Mouse (Mus musculus) cerebellum, adult (tissue): Measurements from ENCODE around the gene Arpc1b.
A peak's percentile ranks its signal among the peaks of the same experiment; 100 is the strongest.
"Not testable (repeated sequence)": the region's sequence is repeated elsewhere in the genome, so short reads cannot be mapped to it uniquely, and the experiment has no call there.

Experiments
- ATAC-seq: cut with Nextera tagmentation; 2 replicates; pipeline ENCODE4 v1.9.2; 2017; ENCODE audit warnings: mild to moderate bottlenecking, moderate library complexity, mixed read lengths; ENCODE audit not compliant: insufficient number of reproducible peaks, low FRiP score, low TSS enrichment

Gene Arpc1b

DNA sequence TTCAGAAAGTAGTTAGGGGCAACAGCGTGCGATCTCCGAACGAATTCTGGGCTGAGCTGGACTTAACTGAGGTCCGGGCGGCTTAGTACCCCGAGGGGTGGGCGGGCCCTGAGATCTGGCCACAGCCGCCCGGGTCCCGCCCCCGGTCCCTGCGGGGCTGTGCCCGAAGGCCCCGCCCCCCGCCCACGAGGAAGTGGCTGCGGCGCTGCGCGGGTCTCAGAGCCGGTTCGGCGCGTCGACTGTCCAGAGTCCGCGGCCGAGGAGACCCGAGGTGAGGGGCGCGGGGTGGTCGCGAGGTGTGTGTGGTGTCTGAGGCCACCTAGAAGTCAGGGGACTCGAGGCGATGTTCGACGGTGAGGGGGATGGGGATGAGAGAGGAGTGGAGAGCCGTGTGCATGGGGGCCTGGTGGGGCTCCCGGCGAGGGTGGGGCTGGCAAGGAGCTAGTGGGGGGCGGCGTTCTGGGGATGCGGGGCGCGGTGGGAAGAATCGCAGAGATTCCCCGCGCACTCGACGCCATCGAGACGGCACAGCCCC lies at the start of gene Arpc1b:
Arpc1b (plus strand) TSS at position 145 of the 535 bp plus-strand sequence.
- ATAC-seq, result no peak

DNA sequence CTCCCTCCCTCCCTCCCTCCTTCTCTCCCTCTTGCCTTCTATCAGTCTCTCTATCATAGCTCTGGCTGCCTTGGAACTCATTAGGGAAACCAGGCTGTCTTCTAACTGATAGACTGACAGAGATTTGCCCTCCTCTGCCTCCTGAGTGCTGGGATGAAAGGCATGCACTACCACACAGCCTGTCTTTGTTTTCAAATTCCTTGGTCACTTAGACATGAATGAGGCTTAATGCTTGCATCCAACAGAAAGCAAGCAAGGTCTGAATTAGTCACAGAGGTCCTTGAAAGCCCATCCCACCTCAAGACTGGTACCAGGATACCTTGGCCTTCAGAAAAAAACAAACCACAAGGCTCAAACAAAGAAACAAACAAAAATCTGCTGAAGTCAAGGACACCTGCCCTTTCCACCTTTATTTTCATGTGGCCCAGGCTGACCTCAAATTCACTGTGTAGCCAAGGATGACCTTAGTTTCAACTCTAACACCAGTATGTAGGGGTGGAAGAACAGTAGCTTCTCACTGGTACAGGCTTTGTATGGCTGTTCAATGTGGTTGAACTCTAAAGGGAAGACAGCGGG lies 49.2 kb upstream of the Arpc1b start:
- no peak for ATAC-seq

- ATAC-seq, result no peak
These were observed 45.2 kb upstream of the Arpc1b start for GRCm38 (mm10) chr5:145068863-145069262.

DNA sequence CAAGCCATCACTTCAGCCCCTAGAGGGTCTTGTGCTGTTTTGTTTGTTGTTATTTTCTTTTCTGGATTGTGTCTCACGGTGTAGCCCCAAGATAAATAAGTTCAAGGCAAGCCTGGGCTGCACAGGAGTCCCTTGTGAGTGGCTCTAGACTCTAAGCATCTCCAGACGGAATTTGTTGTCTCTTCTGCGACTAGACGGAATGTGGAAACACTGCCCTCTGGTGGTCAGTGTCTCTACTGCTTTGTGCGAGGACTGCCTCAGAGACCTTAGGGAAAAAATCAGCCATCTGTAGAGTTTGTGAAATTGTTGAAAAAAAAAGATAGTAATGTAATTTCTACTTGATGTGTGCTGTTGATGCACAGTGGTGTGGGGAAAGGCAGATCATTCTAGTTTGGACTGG lies 44.3 kb upstream of the Arpc1b start:
- ATAC-seq, result peak; percentile 45; the same call in 1 of the 2 replicates

GRCm38 (mm10) chr5:145071342-145071741 lies 42.7 kb upstream of the Arpc1b start:
- ATAC-seq, result no peak

GRCm38 (mm10) chr5:145075081-145075480 lies 38.9 kb upstream of the Arpc1b start:
- ATAC-seq, result no peak

DNA sequence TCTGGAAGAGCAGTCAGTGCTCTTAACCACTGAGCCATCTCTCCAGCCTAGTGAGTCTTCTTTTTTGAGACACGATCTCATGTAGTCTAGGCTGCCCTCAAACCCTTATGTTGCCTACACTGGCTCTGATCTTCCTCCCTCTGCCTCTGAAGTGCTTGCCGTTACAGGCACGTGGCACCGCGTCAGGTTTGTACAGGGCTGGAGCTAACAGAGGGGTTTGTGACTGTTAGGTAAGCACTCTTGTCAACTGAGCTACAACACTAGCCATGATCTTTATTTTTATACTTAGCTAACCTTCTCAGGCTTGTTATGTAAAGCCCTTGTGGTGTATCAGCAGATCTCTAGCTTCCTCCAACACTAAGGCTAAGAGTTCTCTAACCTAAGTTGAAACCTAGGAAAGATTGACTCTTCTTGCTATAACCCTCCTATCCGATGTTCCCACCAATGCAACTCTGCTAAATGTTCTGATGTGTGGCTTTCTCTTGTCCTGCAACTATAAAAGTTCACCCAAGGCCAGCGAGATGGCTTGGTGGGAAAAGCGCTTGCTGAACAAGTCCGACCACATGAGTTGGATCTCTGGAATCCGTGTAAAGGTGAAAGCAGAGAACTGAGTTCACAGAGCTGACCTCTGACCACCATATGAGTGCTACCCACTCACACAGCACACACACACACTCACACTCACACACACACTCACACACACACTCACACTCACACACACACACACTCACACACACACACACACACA lies 32.0 kb upstream of the Arpc1b start:
- no peak for ATAC-seq

- ATAC-seq, result not testable (repeated sequence)
These were observed 30.8 kb upstream of the Arpc1b start for GRCm38 (mm10) chr5:145083201-145083600.

DNA sequence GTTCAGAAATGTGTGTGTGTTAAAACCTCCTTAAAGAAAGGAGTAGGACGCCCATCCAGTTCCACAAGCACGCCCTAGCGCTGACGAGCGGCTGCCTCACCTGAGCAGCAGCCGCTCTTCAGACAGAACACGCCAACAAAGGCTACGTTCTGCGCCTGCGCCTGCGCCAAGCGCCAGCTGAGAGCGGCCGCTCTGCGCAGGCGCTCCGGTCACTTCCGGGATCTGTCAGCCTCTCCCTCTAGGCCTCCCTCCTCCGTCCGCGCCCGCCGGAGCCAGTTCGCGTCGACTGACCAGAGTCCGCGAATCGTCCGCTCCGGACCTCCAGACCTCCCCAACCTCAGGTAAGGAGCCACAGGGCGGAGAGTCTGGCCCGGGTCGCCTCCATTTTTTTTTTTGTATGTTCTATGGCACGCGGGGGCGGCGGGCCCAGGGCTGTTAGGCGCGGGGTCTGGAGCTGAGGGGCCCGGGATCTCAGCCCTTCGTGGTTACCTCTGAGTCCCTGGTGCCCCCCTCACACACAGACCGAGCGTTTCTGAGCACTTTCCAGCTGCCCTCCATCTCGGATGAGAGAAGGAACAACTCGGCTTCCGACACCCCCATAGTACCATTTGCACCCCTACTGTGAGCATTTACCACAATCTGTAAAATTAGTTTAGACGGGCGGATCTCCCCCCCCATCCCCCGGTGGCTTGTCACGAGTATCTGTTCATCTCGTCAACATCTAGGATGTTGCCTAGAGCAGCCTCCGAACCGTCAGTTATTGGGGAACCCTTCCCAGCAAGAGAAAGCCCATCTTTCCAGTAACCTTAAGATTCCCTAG lies 30.2 kb upstream of the Arpc1b start, which contains the start of the genes Arpc1a and Kpna7:
Arpc1a (plus strand) TSS at position 199 of the 820 bp plus-strand sequence.
Kpna7 (minus strand) TSS at position 399 of the 820 bp plus-strand sequence.
- ATAC-seq, result peak; percentile 96

DNA sequence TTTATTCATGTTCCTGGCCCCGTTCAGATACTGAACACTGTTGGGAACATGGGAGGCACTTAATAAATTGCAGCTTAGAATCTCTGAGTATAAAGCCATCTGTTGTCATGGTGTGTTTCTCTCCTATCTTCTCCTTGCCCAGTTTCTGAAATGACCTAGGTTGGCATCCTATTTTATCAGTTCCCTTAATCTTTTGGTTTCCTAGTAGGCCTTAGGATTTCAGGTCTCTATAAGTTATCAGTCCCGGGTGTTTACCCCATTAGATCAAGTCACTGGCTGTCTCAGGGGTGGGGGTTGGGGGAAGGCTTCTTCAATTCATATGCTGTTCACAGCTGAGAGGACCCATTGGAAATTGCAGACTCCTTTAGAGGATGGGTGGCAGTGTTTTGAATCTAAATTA lies 29.2 kb upstream of the Arpc1b start:
- ATAC-seq, result no peak

- no peak for ATAC-seq
These were observed 25.8 kb upstream of the Arpc1b start for GRCm38 (mm10) chr5:145088186-145088585.

- no peak for ATAC-seq
These were observed 24.1 kb upstream of the Arpc1b start for GRCm38 (mm10) chr5:145089878-145090277.

- ATAC-seq, result no peak
These were observed 17.8 kb upstream of the Arpc1b start for GRCm38 (mm10) chr5:145096195-145096594.

GRCm38 (mm10) chr5:145098340-145098821 lies 15.6 kb upstream of the Arpc1b start:
- ATAC-seq, result no peak

- ATAC-seq, result no peak
These were observed 13.1 kb upstream of the Arpc1b start for GRCm38 (mm10) chr5:145100960-145101359.

- ATAC-seq, result not testable (repeated sequence)
These were observed 12.6 kb upstream of the Arpc1b start for GRCm38 (mm10) chr5:145101451-145101850.

DNA sequence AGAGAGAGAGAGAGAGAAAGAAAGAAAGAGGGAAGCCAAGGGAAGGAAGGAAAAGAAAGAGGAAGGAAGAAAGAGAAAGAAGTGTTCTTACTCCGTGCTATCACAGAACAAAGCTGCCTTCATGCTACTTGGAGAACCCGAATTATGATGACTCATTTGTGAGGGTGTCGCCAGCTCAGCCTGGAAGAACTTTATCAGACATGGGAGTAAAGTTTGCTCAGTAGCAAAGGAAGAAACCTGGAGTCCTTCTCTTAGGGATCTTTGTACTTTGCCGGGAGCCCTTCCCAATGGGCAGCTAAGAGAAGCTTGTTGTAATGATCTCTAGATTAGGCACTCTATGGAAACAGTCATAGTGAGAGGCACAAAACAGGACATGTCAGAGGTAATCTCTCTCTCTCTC lies 11.3 kb upstream of the Arpc1b start:
- no peak for ATAC-seq

- no peak for ATAC-seq
These were observed 9.7 kb upstream of the Arpc1b start for GRCm38 (mm10) chr5:145104328-145104727.

DNA sequence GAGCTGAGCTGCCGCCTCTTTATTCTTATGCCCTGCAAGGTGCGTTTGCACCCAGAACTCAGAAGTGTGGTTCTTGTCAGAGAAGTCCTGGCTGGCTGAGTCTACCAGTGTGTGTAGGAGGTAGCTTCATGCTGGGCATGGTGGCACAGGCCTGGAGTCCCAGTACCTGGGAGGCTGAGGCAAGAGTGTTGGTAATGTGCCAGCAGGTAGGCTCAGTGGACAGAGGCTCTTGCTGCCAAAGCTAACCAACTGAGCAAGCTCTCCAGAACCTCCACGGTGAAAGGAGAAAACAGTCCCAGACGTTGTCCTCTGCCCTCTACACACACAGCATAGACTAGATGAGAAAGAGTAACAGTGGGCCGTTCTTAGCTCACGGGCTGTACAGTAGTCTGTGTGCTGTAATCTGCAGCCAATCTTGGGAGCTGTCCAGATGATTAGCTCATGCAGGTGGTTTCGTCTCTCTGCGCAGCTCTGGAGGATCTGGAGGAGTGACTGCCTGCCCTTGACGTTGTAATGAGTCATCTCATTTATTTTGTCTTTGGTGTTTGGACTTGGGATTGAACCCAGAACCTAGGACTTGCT lies 8.2 kb upstream of the Arpc1b start:
- no peak for ATAC-seq

- no peak for ATAC-seq
These were observed 3.6 kb upstream of the Arpc1b start for GRCm38 (mm10) chr5:145110401-145110800.
